Comparison of ENCODE assay signal across 25 mouse cellular contexts in the genomic region with DNA sequence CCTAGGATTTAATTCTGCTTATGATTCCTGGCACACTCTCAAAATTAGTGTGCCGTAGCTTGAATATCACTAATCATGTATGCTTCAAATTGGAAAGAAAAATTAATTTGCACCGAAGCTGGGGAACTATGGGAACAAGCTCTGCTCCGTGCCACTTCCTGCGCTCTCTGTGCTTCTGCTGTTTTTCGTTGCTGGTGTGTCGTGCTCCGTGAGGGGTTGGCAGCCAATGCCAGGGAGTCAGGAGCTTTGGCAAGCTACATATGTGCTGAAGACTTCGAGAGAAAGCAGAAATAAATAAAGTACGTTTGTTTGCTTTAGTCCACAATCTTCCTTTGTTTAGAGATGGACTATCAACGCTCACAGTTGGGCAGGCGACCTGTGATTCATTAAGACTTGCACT.
DNase-seq lines count a peak whose midpoint lies in the region; ATAC-seq and TF ChIP-seq lines count a peak whose summit lies in the region.
"Had no signal": no experiment of that assay in that cellular context is flagged by ENCODE, and none has a peak within 500 bp of the region (broad histone marks: within the 10 kb centered on the region; RNA-seq: fewer than 3 reads in every experiment).

No protein-coding gene starts in this region.

- no peak for TF ChIP-seq CTCF in lung, postnatal 0 days (IDR thresholded peaks at IDR 0.05)

- no peaks in the 10 kb centered on the region for H3K9me3 ChIP-seq in lung, postnatal 0 days (ENCODE audit: low read length)
- H3K9me3 ChIP-seq: embryonic facial prominence, embryonic 12.5 days; G1E; heart, embryonic 15.5 days; kidney, embryonic 15.5 days; limb, embryonic 15.5 days; liver, embryonic 15.5 days had no signal

- DNase-seq in cerebellum, adult 18-20 months, result peak; percentile 20 to 35
- DNase-seq in cerebellum, adult 8-10 months, result no peak
- DNase-seq in heart, adult 11 months, result peak; percentile 55
- no peak for DNase-seq in heart, adult 9 months (ENCODE audit: low spot score in 2 of 2)
- DNase-seq in left cerebral cortex, postnatal 4 days, result peak; percentile 52
- DNase-seq in left cerebral cortex, postnatal 14 days (ENCODE audit: low spot score in 2 of 2), result no peak
- peak; percentile 51 to 62 for DNase-seq in cerebellum, postnatal 25 days
- DNase-seq in lung, postnatal 0 days (ENCODE audit: low spot score), result no peak
- DNase-seq: adrenal gland, postnatal 10 days; gastrocnemius, postnatal 14 days; heart, adult 2 months; heart, postnatal 4 days; kidney, postnatal 4 days; midbrain, embryonic 14.5 days had no signal

- intact Hi-C loops in left cerebral cortex, postnatal 4 days (cut with DNase I), result no loop called here
- intact Hi-C loops in left cerebral cortex, postnatal 14 days (cut with DNase I), result loop anchor here (10.0 kb wide), 1 partner anchor 289 kb away; no protein-coding TSS in a partner anchor

- H3K4me1 ChIP-seq in lung, postnatal 0 days (ENCODE audit: insufficient read depth, low read depth, low read length), result no peaks in the 10 kb centered on the region; the same call in 1 of the 2 replicates
- H3K4me1 ChIP-seq: embryonic facial prominence, embryonic 12.5 days; heart, embryonic 15.5 days; kidney, embryonic 15.5 days; limb, embryonic 15.5 days; liver, embryonic 15.5 days had no signal

- no peak overlapping the region for H3K9ac ChIP-seq in lung, postnatal 0 days (replicated peaks; ENCODE audit: low read depth)
- H3K9ac ChIP-seq: embryonic facial prominence, embryonic 12.5 days; heart, embryonic 15.5 days; kidney, embryonic 15.5 days; limb, embryonic 15.5 days; liver, embryonic 15.5 days had no signal

- no peak for ATAC-seq in lung, postnatal 0 days
- ATAC-seq: activated CD4-positive, CD25-positive, alpha-beta regulatory T cell, adult 4 months; intestine, postnatal 0 days had no signal

- no peak overlapping the region for H3K27ac ChIP-seq in lung, postnatal 0 days (ENCODE audit: low read length)
- H3K27ac ChIP-seq: embryonic facial prominence, embryonic 12.5 days; heart, adult 2 months; heart, embryonic 15.5 days; kidney, embryonic 15.5 days; limb, embryonic 15.5 days; liver, embryonic 15.5 days; stomach, postnatal 0 days had no signal

- TF ChIP-seq EP300 in lung, postnatal 0 days (IDR thresholded peaks at IDR 0.05), result no peak

- no peaks in the 10 kb centered on the region for H3K27me3 ChIP-seq in lung, postnatal 0 days (replicated peaks; ENCODE audit: insufficient read depth, low read length)
- H3K27me3 ChIP-seq: embryonic facial prominence, embryonic 12.5 days; heart, embryonic 15.5 days; kidney, embryonic 15.5 days; limb, embryonic 15.5 days; liver, embryonic 15.5 days had no signal

- no peak overlapping the region for H3K4me2 ChIP-seq in lung, postnatal 0 days (replicated peaks; ENCODE audit: low read depth, low read length)
- H3K4me2 ChIP-seq: embryonic facial prominence, embryonic 12.5 days; heart, embryonic 15.5 days; kidney, embryonic 15.5 days; limb, embryonic 15.5 days; liver, embryonic 15.5 days had no signal

- H3K36me3 ChIP-seq in lung, postnatal 0 days (ENCODE audit: insufficient read depth, low read length), result no peaks in the 10 kb centered on the region
- H3K36me3 ChIP-seq: embryonic facial prominence, embryonic 12.5 days; G1E; heart, embryonic 15.5 days; kidney, embryonic 15.5 days; limb, embryonic 15.5 days; liver, embryonic 15.5 days had no signal

- 65% methylated on average over 11 of the region's 11 CpGs for WGBS in lung, postnatal 0 days

- H3K4me3 ChIP-seq in lung, postnatal 0 days (ENCODE audit: low read depth, low read length), result no peak overlapping the region
- H3K4me3 ChIP-seq: embryonic facial prominence, embryonic 12.5 days; erythroblast, embryonic 14.5 days; heart, adult 2 months; heart, embryonic 15.5 days; kidney, embryonic 15.5 days; limb, embryonic 15.5 days; liver, embryonic 15.5 days; myocyte had no signal

Comparison
In these comparisons a context has a peak if more than half of its experiments do, and no peak if none do; other contexts are left out.
1. DNase-seq: peak in cerebellum, adult 18-20 months (2 of 2), heart, adult 11 months (single experiment), left cerebral cortex, postnatal 4 days (single experiment) and cerebellum, postnatal 25 days (2 of 2); none in cerebellum, adult 8-10 months (single experiment), heart, adult 9 months (0 of 2), left cerebral cortex, postnatal 14 days (0 of 2) and lung, postnatal 0 days (single experiment).